Mouse (Mus musculus): ENCODE results near the gene Mgea5. TPM values are rescaled to one million over a fixed set of nuclear protein-coding genes. Genes with fewer than 3 reads are reported as not detected.

The Mgea5 gene
- total RNA-seq, 2 experiments from 2014 or later = 143 to 168 TPM

- intact Hi-C loops (cut with DNase I) = no loop called here
- no peak for DNase-seq (ENCODE audit: low spot score in 2 of 2)
These were observed 45.7 kb downstream of the Mgea5 start for GRCm38 (mm10) chr19:45737846-45738484.

- DNase-seq (ENCODE audit: low spot score in 2 of 2) = no peak
- intact Hi-C loops (cut with DNase I) = no loop called here
These were observed 46.3 kb downstream of the Mgea5 start for GRCm38 (mm10) chr19:45737208-45737845.

- peak in 1 of 2 experiments; percentile 19 for DNase-seq (ENCODE audit: low spot score in 2 of 2)
- intact Hi-C loops (cut with DNase I) = no loop called here
These were observed 46.8 kb downstream of the Mgea5 start for GRCm38 (mm10) chr19:45736855-45737207.

GRCm38 (mm10) chr19:45736241-45736640 is 47.4 kb downstream of the Mgea5 start:
- no peak for DNase-seq (ENCODE audit: low spot score in 2 of 2)
- intact Hi-C loops (cut with DNase I) = no loop called here

GRCm38 (mm10) chr19:45734762-45735161 is 48.9 kb downstream of the Mgea5 start:
- DNase-seq (ENCODE audit: low spot score in 2 of 2) = no peak
- intact Hi-C loops (cut with DNase I) = no loop called here

GRCm38 (mm10) chr19:45734191-45734590 is 49.4 kb downstream of the Mgea5 start:
- intact Hi-C loops (cut with DNase I) = no loop called here
- DNase-seq (ENCODE audit: low spot score in 2 of 2) = no peak

GRCm38 (mm10) chr19:45733564-45733963 is 50.1 kb downstream of the Mgea5 start:
- intact Hi-C loops (cut with DNase I) = no loop called here

GRCm38 (mm10) chr19:45731658-45732057 is 52.0 kb downstream of the Mgea5 start:
- DNase-seq (ENCODE audit: low spot score in 2 of 2) = no peak
- intact Hi-C loops (cut with DNase I) = no loop called here

More at GRCm38 (mm10) chr19:45733564-45733963, 50.1 kb downstream of the Mgea5 start:
- no peak for DNase-seq (ENCODE audit: low spot score in 2 of 2)

GRCm38 (mm10) chr19:45730042-45730441 is 53.6 kb downstream of the Mgea5 start:
- no peak for DNase-seq (ENCODE audit: low spot score in 2 of 2)
- intact Hi-C loops (cut with DNase I) = no loop called here

- intact Hi-C loops (cut with DNase I) = no loop called here
- DNase-seq (ENCODE audit: low spot score in 2 of 2) = no peak
These were observed 56.4 kb downstream of the Mgea5 start for GRCm38 (mm10) chr19:45727231-45727630.

- intact Hi-C loops (cut with DNase I) = no loop called here
- DNase-seq (ENCODE audit: low spot score in 2 of 2) = no peak
These were observed 57.9 kb downstream of the Mgea5 start for GRCm38 (mm10) chr19:45725677-45726277.

- intact Hi-C loops (cut with DNase I) = no loop called here
- no peak for DNase-seq (ENCODE audit: low spot score in 2 of 2)
These were observed 61.4 kb downstream of the Mgea5 start for GRCm38 (mm10) chr19:45722188-45722587.

- no peak for DNase-seq (ENCODE audit: low spot score in 2 of 2)
- intact Hi-C loops (cut with DNase I) = no loop called here
These were observed 65.4 kb downstream of the Mgea5 start for GRCm38 (mm10) chr19:45718286-45718685.

- DNase-seq (ENCODE audit: low spot score in 2 of 2) = peak; percentile 10 to 25
- intact Hi-C loops (cut with DNase I) = no loop called here
These were observed 66.0 kb downstream of the Mgea5 start for GRCm38 (mm10) chr19:45717493-45718220.

GRCm38 (mm10) chr19:45708704-45709103 is 74.9 kb downstream of the Mgea5 start:
- intact Hi-C loops (cut with DNase I) = no loop called here
- DNase-seq (ENCODE audit: low spot score in 2 of 2) = no peak

Other genes with a start within 250 kb of the Mgea5 start
- 1 to 10 TPM; 9.0 to 9.8 TPM for gene Poll, start 223.3 kb downstream of the Mgea5 start, total RNA-seq (2021)
- gene Gm17018, start 223.2 kb downstream of the Mgea5 start, total RNA-seq (2021) = 10 to 100 TPM; 74.2 to 75.2 TPM
- 10 to 100 TPM; 34.4 to 35.9 TPM for gene Fbxw4, start 123.5 kb downstream of the Mgea5 start, total RNA-seq (2021)
- gene Fgf8, start 40.9 kb downstream of the Mgea5 start, total RNA-seq (2021) = not detected
- 1 to 10 TPM; 5.4 to 5.8 TPM for gene Npm3, start 34.2 kb downstream of the Mgea5 start, total RNA-seq (2021)
- gene Kcnip2, start 32.2 kb upstream of the Mgea5 start, total RNA-seq (2021) = 100 to 1,000 TPM; 134 to 147 TPM
- 10 to 100 TPM; 20.1 to 20.2 TPM for gene Armh3, start 214.7 kb upstream of the Mgea5 start, total RNA-seq (2021)
- gene Hps6, start 219.7 kb upstream of the Mgea5 start, total RNA-seq (2021) = 1 to 10 TPM; 5.9 to 7.1 TPM